Mouse (Mus musculus): ENCODE data around the gene 4632433K11Rik.

DNA sequence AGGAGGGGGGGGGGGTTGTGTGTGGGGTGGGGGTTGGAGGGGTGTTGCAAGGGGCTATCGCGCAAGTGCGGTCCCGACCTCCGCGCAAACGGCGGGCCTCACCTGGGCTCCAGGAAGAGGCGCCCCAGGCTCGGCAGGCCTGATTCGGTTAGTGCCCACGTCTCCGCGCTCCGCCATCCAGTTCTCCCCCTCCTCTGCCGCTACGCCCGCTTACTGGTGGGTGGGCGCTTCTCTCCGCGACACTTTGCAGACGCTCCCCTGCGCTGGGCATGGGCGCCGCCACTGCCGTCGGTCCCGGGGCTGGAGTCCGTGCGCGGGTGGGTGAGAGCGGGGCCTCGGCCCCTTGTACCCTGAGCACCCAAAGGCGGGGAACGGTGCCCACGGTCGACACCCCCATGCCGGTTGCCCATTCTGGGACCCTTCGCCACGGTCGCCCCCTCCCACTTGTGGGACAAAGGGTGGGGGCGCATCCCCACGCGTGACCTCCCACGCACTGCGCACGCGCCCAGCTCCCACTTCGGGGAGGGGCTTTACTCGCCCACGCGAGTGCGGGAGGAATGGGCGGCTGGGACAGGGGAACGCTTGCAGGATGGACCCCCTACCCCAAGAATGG is 22.8 kb downstream of the 4632433K11Rik start:
- no peak for TF ChIP-seq CTCF (IDR thresholded peaks at IDR 0.05; ENCODE audit: control insufficient read depth, insufficient read depth, low read length)
- no peak for TF ChIP-seq POLR2A (IDR thresholded peaks at IDR 0.05; ENCODE audit: borderline replicate concordance, control insufficient read depth, low read depth, low read length)

Measured in bone marrow, adult 2 months (tissue).